Mouse (Mus musculus) brain, embryonic 14.5 days (tissue): ENCODE measurements at regions not wholly inside any gene's neighbourhood (a gene's known extent, or its start where the extent isn't known, plus 50 kb on each side); places are given as distances from the start of the nearest gene placed in this dataset.
A peak's percentile ranks its signal among the peaks of the same experiment; 100 is the strongest.

Experiments
- CTCF ChIP-seq: fragments of 200-500 bp; IDR thresholded peaks from 2 replicates; pipeline ENCODE4 v1.5.1; 2012; ENCODE audit warnings: inconsistent platforms, mild to moderate bottlenecking, moderate library complexity, borderline replicate concordance; ENCODE audit not compliant: insufficient read depth, insufficient read length; ENCODE audit errors: extremely low read depth
- POLR2A ChIP-seq: fragments of 200-500 bp; IDR thresholded peaks from 2 replicates; pipeline ENCODE4 v1.6.1; 2012; ENCODE audit warnings: mild to moderate bottlenecking, inconsistent platforms, borderline replicate concordance; ENCODE audit not compliant: poor library complexity, insufficient read depth, insufficient read length, severe bottlenecking; ENCODE audit errors: extremely low read depth

GRCm38 (mm10) chr1:63854794-63855193, 85.7 kb upstream of the 4933402D24Rik start:
- TF ChIP-seq POLR2A (no peak), CTCF (peak; percentile 52)
